Mouse (Mus musculus) liver, embryonic 13.5 days (tissue): ENCODE results near the gene Inca1. TPM values are rescaled to one million over a fixed set of nuclear protein-coding genes. Genes with fewer than 3 reads are reported as not detected.

Source experiments
- ATAC-seq: fragments of 200-750 bp; cut with Nextera tagmentation; 2 replicates; pipeline ENCODE4 v1.8.0; 2017; ENCODE audit warnings: low read depth, mild to moderate bottlenecking, moderate number of reproducible peaks, moderate library complexity
- DNase-seq: peaks from one replicate; pipeline ENCODE4 v3.0.0; 2022
- H3K27ac ChIP-seq: fragments of 300-500 bp; sonication (generic); 2 replicates; pipeline ENCODE4 v1.5.1; 2015; ENCODE audit warnings: moderate library complexity, mild to moderate bottlenecking, inconsistent platforms
- H3K27me3 ChIP-seq: fragments of 300-500 bp; sonication (generic); 2 replicates; pipeline ENCODE4 v1.6.1; 2015; ENCODE audit warnings: mild to moderate bottlenecking, inconsistent platforms
- H3K36me3 ChIP-seq: fragments of 300-500 bp; sonication (generic); 2 replicates; pipeline ENCODE4 v1.6.1; 2015; ENCODE audit warnings: mild to moderate bottlenecking, inconsistent platforms
- H3K4me1 ChIP-seq: fragments of 300-500 bp; sonication (generic); replicated peaks from 2 replicates; pipeline ENCODE4 v1.6.1; 2015; ENCODE audit warnings: inconsistent platforms
- H3K4me2 ChIP-seq: fragments of 300-500 bp; sonication (generic); 2 replicates; pipeline ENCODE4 v1.6.1; 2015; ENCODE audit warnings: inconsistent platforms, mild to moderate bottlenecking, moderate library complexity
- H3K4me3 ChIP-seq: fragments of 300-500 bp; sonication (generic); replicated peaks from 2 replicates; pipeline ENCODE4 v1.5.1; 2015; ENCODE audit warnings: mild to moderate bottlenecking, inconsistent platforms
- H3K9ac ChIP-seq: fragments of 300-500 bp; sonication (generic); 2 replicates; pipeline ENCODE4 v1.6.1; 2015; ENCODE audit warnings: mild to moderate bottlenecking, inconsistent platforms
- H3K9me3 ChIP-seq: fragments of 300-500 bp; sonication (generic); replicated peaks from 2 replicates; pipeline ENCODE4 v1.6.1; 2016; ENCODE audit warnings: inconsistent platforms
- WGBS: fragments of 180-500 bp; shearing (Covaris S2); methylation state at CpG from one replicate; pipeline ENCODE4 v1.1.7; 2015; ENCODE audit not compliant: insufficient replicate concordance; 5-methylcytosine and 5-hydroxymethylcytosine counted together
- polyA plus RNA-seq: library from polyadenylated mRNA; unstranded; fragments of >200 nt; fragmentation: Nextera tagmentation; extraction: Ambion mirVana; gene quantifications from 2 replicates; pipeline ENCODE4 v1.2.1, GENCODE M21; 2015

Gene Inca1
- polyA plus RNA-seq, 1 experiment from 2014 or later: 1.3 TPM

GRCm38 (mm10) chr11:70657991-70658390, 42.0 kb downstream of the Inca1 start:
- Histone ChIP-seq H3K27ac (peak overlapping the region; percentile 99), H3K36me3 (peaks cover 25% of the 10 kb centered on the region), H3K9me3 (no peaks in the 10 kb centered on the region), H3K4me2 (no peak overlapping the region), H3K9ac (no peak overlapping the region), H3K4me1 (peaks cover 39% of the 10 kb centered on the region), H3K27me3 (no peaks in the 10 kb centered on the region), H3K4me3 (no peak overlapping the region)
- DNase-seq: no peak
- WGBS: 70% methylated on average over 9 of the region's 9 CpGs
- ATAC-seq: no peak

- no peak for DNase-seq
- H3K9ac ChIP-seq: no peak overlapping the region
- H3K4me2 ChIP-seq: 0 out of 2 replicates have a peak overlapping the region, but pooled peaks have one; percentile 96
- no peaks in the 10 kb centered on the region for H3K27me3 ChIP-seq
- H3K36me3 ChIP-seq: peaks cover 25% of the 10 kb centered on the region
- no peak overlapping the region for H3K4me3 ChIP-seq
- peak overlapping the region; percentile 99 for H3K27ac ChIP-seq
- WGBS: 48% methylated on average over 6 of the region's 6 CpGs
- peaks cover 44% of the 10 kb centered on the region for H3K4me1 ChIP-seq
- no peaks in the 10 kb centered on the region for H3K9me3 ChIP-seq
- no peak for ATAC-seq
Observed at GRCm38 (mm10) chr11:70657573-70657972, 42.4 kb downstream of the Inca1 start.

DNA sequence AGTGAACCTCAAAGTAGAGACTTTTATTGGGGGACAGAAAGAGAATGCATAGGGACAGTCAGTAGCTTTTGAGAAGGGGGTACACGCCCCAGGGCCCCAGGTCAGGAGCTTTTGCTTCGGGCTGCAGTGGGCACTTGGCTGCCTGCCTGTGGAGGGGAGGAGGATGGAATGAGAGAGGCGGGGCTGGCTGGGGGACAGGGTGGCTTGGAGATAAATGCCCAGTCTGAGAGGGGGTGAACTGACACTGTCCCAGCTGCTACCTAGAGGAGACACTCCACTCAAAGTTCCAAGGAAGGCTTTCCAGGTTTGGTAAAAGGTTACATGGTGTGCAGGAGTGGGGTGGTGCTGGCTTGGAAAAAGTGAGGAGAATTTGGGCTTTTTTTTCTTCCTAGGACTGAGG, 43.0 kb downstream of the Inca1 start, which contains the start of gene Eno3:
TSS of gene Eno3 (plus strand) at position 239 of the 400 bp plus-strand sequence.
- Histone ChIP-seq H3K9me3 (no peaks in the 10 kb centered on the region), H3K4me1 (peaks cover 50% of the 10 kb centered on the region), H3K4me2 (peak within 1 kb of the TSS; percentile 96), H3K9ac (peak within 1 kb of the TSS; percentile 99), H3K36me3 (peaks cover 25% of the 10 kb centered on the region), H3K27ac (peak within 1 kb of the TSS; percentile 99), H3K27me3 (no peaks in the 10 kb centered on the region), H3K4me3 (peak within 1 kb of the TSS; percentile 100)
- ATAC-seq (no peak), DNase-seq (no peak)
- WGBS: 16% methylated on average over 3 of the region's 3 CpGs

GRCm38 (mm10) chr11:70656456-70656927, 43.5 kb downstream of the Inca1 start:
- peak overlapping the region; percentile 96 for H3K4me2 ChIP-seq
- H3K4me1 ChIP-seq: peaks cover 54% of the 10 kb centered on the region
- no peaks in the 10 kb centered on the region for H3K9me3 ChIP-seq
- peak overlapping the region; percentile 100 for H3K4me3 ChIP-seq
- ATAC-seq (no peak), DNase-seq (no peak)
- peaks cover 25% of the 10 kb centered on the region for H3K36me3 ChIP-seq
- H3K9ac ChIP-seq: peak overlapping the region; percentile 99
- 22% methylated on average over 16 of the region's 16 CpGs for WGBS
- peak overlapping the region; percentile 99 for H3K27ac ChIP-seq
- no peaks in the 10 kb centered on the region for H3K27me3 ChIP-seq

DNA sequence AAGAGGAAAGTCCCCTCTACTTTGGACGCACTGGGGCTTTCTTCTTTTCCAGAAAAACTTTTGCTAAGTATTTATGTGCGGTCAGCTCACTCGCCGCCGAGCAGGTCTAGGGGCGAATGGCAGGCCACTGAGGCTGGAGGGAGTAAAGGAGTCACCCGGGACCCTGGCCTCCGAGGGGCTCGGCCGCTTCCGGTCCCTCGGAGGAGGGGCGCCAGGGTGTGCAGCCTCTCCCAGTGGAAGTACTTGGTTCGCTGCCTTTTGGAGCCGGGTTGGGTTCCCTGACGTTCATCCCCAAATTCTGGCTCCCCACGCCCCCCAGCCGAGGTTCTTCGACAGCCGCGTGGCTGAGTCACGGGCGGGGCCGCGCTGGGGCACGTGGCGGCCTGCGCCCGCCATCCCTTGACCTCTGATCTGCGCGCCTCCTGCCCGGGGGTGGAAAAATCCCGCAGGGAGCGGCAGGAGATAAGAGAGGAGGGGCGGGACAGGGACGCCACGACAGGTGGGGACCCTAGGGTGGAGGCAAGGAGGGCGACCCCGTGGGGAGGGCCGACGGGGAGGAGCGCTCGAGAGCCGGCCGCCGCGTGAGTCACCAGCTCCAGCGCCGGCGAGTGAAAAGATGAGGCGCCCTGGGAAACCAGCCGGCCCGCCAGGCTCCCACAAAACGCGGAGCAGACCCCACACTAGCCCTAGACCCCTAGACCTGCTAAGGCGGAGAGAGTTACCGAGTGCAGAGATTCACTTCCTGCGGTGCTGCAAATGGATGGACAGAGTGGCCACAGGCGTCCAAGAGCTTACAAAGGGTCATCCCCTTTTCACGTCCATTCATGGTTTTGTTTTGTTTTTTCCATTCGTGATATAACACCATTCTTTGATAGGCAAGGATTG, 44.1 kb downstream of the Inca1 start:
- Histone ChIP-seq H3K4me2 (peak overlapping the region; percentile 96), H3K27me3 (no peaks in the 10 kb centered on the region), H3K27ac (peak overlapping the region; percentile 99), H3K4me1 (peaks cover 61% of the 10 kb centered on the region), H3K4me3 (peak overlapping the region; percentile 100), H3K9ac (peak overlapping the region; percentile 99), H3K9me3 (no peaks in the 10 kb centered on the region), H3K36me3 (peaks cover 27% of the 10 kb centered on the region)
- 1% methylated on average over 61 of the region's 61 CpGs for WGBS
- peak; percentile 24 for ATAC-seq
- peak; percentile 53 for DNase-seq

DNA sequence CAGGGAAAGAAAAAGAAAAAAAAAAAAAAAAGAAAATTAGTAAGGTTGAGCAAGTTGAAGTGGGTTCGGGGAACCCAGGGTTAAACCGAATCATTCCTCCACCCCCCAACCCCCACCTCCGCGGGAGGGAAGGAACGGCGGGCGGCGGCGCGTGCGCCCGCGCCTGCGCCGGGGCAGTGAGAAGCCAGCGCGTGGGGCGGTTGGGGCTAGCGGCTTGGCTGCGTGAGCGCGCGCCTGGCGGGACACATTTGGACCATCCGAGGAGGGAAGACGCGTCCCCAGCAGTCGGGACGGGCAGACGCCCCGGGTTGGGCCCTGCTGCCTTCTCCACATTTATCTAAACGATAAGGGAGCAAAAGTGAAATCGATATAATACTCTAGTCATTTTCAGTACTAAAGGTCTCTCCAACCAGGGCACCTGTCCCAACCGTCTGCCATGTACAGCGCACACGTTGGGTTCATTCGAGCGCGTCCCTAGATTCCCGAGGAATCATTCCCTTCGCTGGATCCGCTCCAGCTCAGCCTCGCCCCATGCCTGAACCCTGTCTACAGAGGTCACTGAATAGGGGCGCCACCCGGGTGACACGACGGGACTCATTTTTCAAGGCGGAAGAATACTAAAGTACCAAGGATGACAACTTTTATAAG, 44.9 kb downstream of the Inca1 start:
- Histone ChIP-seq H3K4me1 (peaks cover 69% of the 10 kb centered on the region), H3K27ac (peak overlapping the region; percentile 99), H3K4me3 (peak overlapping the region; percentile 100), H3K9ac (peak overlapping the region; percentile 99), H3K36me3 (peaks cover 33% of the 10 kb centered on the region), H3K9me3 (no peaks in the 10 kb centered on the region), H3K27me3 (no peaks in the 10 kb centered on the region), H3K4me2 (peak overlapping the region; percentile 96)
- DNase-seq (peak; percentile 69), ATAC-seq (peak; percentile 59)
- WGBS: under 1% methylated on average over 48 of the region's 48 CpGs

GRCm38 (mm10) chr11:70654198-70654922, 45.6 kb downstream of the Inca1 start, which contains the start of gene Pfn1:
Gene Pfn1, minus strand, starts transcription at chr11:70654644.
- Histone ChIP-seq H3K36me3 (peaks cover 39% of the 10 kb centered on the region), H3K9ac (peak within 1 kb of the TSS; percentile 99), H3K27me3 (no peaks in the 10 kb centered on the region), H3K4me3 (peak within 1 kb of the TSS; percentile 100), H3K9me3 (no peaks in the 10 kb centered on the region), H3K27ac (peak within 1 kb of the TSS; percentile 99), H3K4me2 (peak within 1 kb of the TSS; percentile 96), H3K4me1 (peaks cover 76% of the 10 kb centered on the region)
- under 1% methylated on average over 61 of the region's 61 CpGs for WGBS
- peak; percentile 63 for DNase-seq
- ATAC-seq: peak; percentile 49

- peak overlapping the region; percentile 96 for H3K4me2 ChIP-seq
- H3K4me1 ChIP-seq: peaks cover 84% of the 10 kb centered on the region
- ATAC-seq (peak; percentile 63), DNase-seq (peak; percentile 69)
- peaks cover 47% of the 10 kb centered on the region for H3K36me3 ChIP-seq
- WGBS: under 1% methylated on average over 62 of the region's 63 CpGs
- H3K27me3 ChIP-seq: no peaks in the 10 kb centered on the region
- peak overlapping the region; percentile 99 for H3K27ac ChIP-seq
- peak overlapping the region; percentile 99 for H3K9ac ChIP-seq
- peak overlapping the region; percentile 100 for H3K4me3 ChIP-seq
- H3K9me3 ChIP-seq: no peaks in the 10 kb centered on the region
Observed at GRCm38 (mm10) chr11:70653345-70654197, 46.4 kb downstream of the Inca1 start.

- Histone ChIP-seq H3K4me1 (peaks cover 86% of the 10 kb centered on the region), H3K4me3 (peak overlapping the region; percentile 100), H3K36me3 (peaks cover 48% of the 10 kb centered on the region), H3K4me2 (peak overlapping the region; percentile 96), H3K27me3 (no peaks in the 10 kb centered on the region), H3K27ac (peak overlapping the region; percentile 99), H3K9ac (peak overlapping the region; percentile 99), H3K9me3 (no peaks in the 10 kb centered on the region)
- 20% methylated on average over 6 of the region's 6 CpGs for WGBS
- DNase-seq: no peak
- no peak for ATAC-seq
Observed at GRCm38 (mm10) chr11:70652884-70653344, 47.0 kb downstream of the Inca1 start.
